Mouse (Mus musculus) macrophage (primary cell): ENCODE measurements at regions not wholly inside any gene's neighbourhood (a gene's known extent, or its start where the extent isn't known, plus 50 kb on each side); places are given as distances from the start of the nearest gene placed in this dataset.

Experiments
- H3K27ac ChIP-seq: fragments of 350-480 bp; formaldehyde crosslinking; 2 replicates; pipeline ENCODE4 v1.9.0; 2021
- H3K36me3 ChIP-seq: fragments of 350-480 bp; formaldehyde crosslinking; 2 replicates; pipeline ENCODE4 v1.9.0; 2021; ENCODE audit errors: inconsistent target
- H3K4me3 ChIP-seq: fragments of 350-480 bp; formaldehyde crosslinking; 2 replicates; pipeline ENCODE4 v1.9.0; 2021; ENCODE audit errors: inconsistent target
- H3K79me2 ChIP-seq: fragments of 350-480 bp; formaldehyde crosslinking; 2 replicates; pipeline ENCODE4 v1.9.0; 2021; ENCODE audit errors: inconsistent target
- WGBS: methylation state at CpG from one replicate; pipeline ENCODE4 v1.1.7; 2026; ENCODE audit warnings: inconsistent platforms; ENCODE audit not compliant: missing documents; 5-methylcytosine and 5-hydroxymethylcytosine counted together

- peak overlapping the region; percentile 64 for H3K27ac ChIP-seq
- H3K79me2 ChIP-seq = no peaks in the 10 kb centered on the region
- H3K36me3 ChIP-seq = no peaks in the 10 kb centered on the region
- H3K4me3 ChIP-seq = no peak overlapping the region
- 40% methylated on average over 2 of the region's 2 CpGs for WGBS
Observed at GRCm38 (mm10) chr16:24193945-24194344, 199.4 kb upstream of the Lpp start.

DNA sequence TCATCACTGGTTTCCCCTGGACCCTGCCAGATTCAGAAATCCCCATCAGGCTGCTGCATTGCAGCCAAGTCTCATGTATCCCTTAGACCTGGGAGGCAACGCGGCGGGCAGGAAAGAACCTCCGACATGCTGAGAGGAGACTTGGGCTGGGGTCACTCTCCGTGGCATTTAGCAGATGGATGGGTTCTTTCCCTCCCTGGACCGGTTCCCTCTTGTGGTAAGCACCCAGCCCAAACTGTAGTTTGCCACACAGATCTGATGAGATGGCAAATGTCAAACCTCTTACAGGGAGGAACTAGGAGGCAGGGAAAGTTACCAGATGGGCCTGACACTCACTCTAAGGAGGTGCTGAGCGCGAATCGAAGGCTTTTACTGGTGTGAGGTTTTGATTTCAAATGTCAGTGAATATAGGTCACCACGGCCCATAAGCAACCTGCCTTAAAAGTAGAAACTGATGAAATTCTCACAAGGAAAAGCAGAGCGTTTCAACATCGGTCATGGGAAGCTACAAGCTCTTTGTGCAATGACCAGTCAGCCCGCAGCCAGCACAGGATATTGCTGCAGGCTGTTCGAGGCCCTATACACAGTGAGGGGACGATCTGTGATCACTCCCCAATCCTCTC is 199.9 kb upstream of the Lpp start:
- 20% methylated on average over 15 of the region's 15 CpGs for WGBS
- no peaks in the 10 kb centered on the region for H3K79me2 ChIP-seq
- H3K27ac ChIP-seq = peak overlapping the region; percentile 64
- no peak overlapping the region for H3K4me3 ChIP-seq
- H3K36me3 ChIP-seq = no peaks in the 10 kb centered on the region

DNA sequence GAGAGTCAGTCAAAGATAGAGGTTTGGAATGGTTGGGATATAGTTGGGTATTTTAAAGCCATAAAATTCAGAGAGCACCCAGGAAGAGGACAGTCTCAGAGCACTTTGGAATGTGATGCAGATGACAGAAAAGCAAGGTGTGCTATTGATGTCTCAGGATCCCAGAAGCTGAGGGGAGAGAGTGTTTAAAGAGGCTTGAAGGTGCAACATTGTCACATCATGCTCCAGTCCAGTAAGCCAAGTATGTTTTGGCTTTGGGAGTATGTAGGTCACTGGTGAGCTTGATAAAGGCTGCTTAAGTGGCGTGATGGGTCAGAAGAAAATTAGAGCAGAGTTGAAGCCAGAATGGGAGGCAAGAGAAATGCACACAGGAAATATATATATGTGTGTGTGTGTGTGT is 201.3 kb upstream of the Lpp start:
- H3K27ac ChIP-seq = no peak overlapping the region
- H3K36me3 ChIP-seq = no peaks in the 10 kb centered on the region
- no peaks in the 10 kb centered on the region for H3K79me2 ChIP-seq
- WGBS = 100% methylated on average over 1 of the region's 1 CpGs
- no peak overlapping the region for H3K4me3 ChIP-seq

DNA sequence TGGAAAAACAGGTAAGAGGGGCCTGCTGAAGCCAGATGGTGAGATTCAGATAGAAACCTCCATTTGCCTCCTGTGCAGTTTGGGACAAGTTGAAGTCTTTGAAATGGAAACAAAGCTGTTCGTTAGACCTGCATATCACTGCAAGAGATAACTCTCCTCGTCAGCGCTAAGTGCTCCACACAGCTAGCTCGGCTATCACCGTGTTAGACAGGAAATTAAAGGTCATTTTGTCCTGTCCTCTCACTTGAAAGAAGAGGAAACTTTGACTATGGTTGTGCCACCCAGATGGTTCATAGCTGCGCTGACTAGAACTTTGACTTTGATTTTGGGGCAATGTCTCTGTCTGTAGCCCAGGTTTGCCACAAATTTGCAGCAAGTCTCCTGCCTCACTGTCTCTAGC is 198.5 kb upstream of the Bcl6 start:
- H3K79me2 ChIP-seq = no peaks in the 10 kb centered on the region
- WGBS = 87% methylated on average over 6 of the region's 6 CpGs
- no peak overlapping the region for H3K4me3 ChIP-seq
- H3K36me3 ChIP-seq = no peaks in the 10 kb centered on the region
- no peak overlapping the region for H3K27ac ChIP-seq

- H3K27ac ChIP-seq = no peak overlapping the region
- no peaks in the 10 kb centered on the region for H3K79me2 ChIP-seq
- 47% methylated on average over 6 of the region's 6 CpGs for WGBS
- H3K36me3 ChIP-seq = no peaks in the 10 kb centered on the region
- no peak overlapping the region for H3K4me3 ChIP-seq
Observed at GRCm38 (mm10) chr16:24185989-24186388, 197.3 kb upstream of the Bcl6 start.

GRCm38 (mm10) chr16:24184846-24185245 is 196.2 kb upstream of the Bcl6 start:
- Histone ChIP-seq H3K36me3 (no peaks in the 10 kb centered on the region), H3K4me3 (no peak overlapping the region), H3K79me2 (no peaks in the 10 kb centered on the region), H3K27ac (no peak overlapping the region)
- 54% methylated on average over 4 of the region's 4 CpGs for WGBS

DNA sequence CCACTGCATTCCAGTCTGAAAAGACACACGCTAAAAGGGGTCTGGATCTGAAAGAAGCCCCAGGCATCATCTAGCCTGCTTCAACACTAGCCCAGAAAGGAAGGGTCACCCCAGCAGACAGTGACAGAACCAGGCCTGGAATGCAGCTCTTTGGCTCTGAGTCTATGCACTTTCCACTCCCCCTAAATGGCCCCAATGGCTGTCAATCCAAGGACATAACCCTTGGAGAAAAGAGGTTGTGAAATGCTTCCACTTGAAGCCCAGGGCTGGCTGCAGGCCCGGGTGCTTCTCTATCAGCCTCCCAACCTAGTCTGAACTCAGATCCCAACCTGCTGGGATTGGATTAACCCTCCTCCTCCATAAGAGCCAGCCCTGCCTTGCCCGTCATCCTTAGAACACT is 194.6 kb upstream of the Bcl6 start:
- H3K4me3 ChIP-seq = no peak overlapping the region
- WGBS = 92% methylated on average over 3 of the region's 3 CpGs
- no peak overlapping the region for H3K27ac ChIP-seq
- H3K79me2 ChIP-seq = no peaks in the 10 kb centered on the region
- no peaks in the 10 kb centered on the region for H3K36me3 ChIP-seq

- no peaks in the 10 kb centered on the region for H3K79me2 ChIP-seq
- WGBS = 86% methylated on average over 3 of the region's 3 CpGs
- no peaks in the 10 kb centered on the region for H3K36me3 ChIP-seq
- H3K27ac ChIP-seq = no peak overlapping the region
- no peak overlapping the region for H3K4me3 ChIP-seq
Observed at GRCm38 (mm10) chr16:24181388-24181787, 192.7 kb upstream of the Bcl6 start.

GRCm38 (mm10) chr16:24180666-24181065 is 192.0 kb upstream of the Bcl6 start:
- WGBS = 86% methylated on average over 4 of the region's 5 CpGs
- Histone ChIP-seq H3K27ac (no peak overlapping the region), H3K36me3 (no peaks in the 10 kb centered on the region), H3K79me2 (no peaks in the 10 kb centered on the region), H3K4me3 (no peak overlapping the region)

- Histone ChIP-seq H3K36me3 (no peaks in the 10 kb centered on the region), H3K27ac (no peak overlapping the region), H3K4me3 (no peak overlapping the region), H3K79me2 (no peaks in the 10 kb centered on the region)
- 96% methylated on average over 2 of the region's 2 CpGs for WGBS
Observed at GRCm38 (mm10) chr16:24177564-24177963, 188.9 kb upstream of the Bcl6 start.

- WGBS = 96% methylated on average over 6 of the region's 7 CpGs
- no peaks in the 10 kb centered on the region for H3K79me2 ChIP-seq
- no peaks in the 10 kb centered on the region for H3K36me3 ChIP-seq
- H3K4me3 ChIP-seq = no peak overlapping the region
- no peak overlapping the region for H3K27ac ChIP-seq
Observed at GRCm38 (mm10) chr16:24177131-24177530, 188.5 kb upstream of the Bcl6 start.

DNA sequence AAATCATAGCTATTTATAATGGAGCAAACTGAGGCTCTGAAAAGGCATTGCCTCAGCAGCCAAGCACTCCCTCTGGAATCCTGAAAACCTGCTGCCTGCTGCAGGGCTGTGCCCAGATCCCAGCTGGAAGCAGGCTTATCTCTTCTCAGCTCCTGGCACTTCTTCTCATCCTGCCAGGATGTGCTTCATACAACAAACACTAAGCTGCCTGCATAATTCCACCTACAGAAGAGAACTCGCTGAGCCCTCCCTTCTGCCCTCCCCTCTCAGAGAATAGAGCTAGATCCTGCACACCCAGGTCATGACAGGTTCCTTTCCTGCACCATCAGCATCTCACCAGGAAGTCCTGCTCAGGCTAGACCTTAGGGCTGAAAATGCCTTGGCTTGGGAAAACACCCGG is 187.4 kb upstream of the Bcl6 start:
- Histone ChIP-seq H3K36me3 (no peaks in the 10 kb centered on the region), H3K4me3 (no peak overlapping the region), H3K27ac (no peak overlapping the region), H3K79me2 (no peaks in the 10 kb centered on the region)
- WGBS = 100% methylated on average over 2 of the region's 2 CpGs

DNA sequence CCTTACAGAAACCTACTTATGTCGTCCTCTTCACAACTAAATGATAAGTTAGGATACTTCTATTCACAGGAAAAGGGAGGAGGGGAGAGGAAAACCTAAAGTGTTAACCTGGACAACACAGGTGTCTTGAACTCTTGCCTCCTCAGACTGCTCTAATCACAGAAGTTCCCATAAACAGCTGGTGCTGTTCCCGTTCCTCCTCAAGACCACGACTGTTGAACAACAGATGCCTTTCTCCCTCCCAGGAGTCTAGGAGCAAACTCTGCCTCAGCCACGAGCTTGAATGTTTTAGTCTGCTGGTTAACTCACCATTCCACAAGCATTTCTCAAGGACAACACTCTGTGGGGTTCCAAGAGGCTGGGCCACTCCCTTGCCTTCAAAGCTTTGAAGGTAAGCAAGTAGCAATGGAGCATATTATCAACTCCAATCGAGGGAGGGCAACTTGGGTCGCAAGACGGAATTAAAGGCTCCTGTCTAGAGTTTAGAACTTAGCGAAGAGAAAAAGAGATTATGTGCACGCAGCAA is 186.6 kb upstream of the Bcl6 start:
- Histone ChIP-seq H3K36me3 (no peaks in the 10 kb centered on the region), H3K4me3 (no peak overlapping the region), H3K79me2 (no peaks in the 10 kb centered on the region), H3K27ac (no peak overlapping the region)
- WGBS = 88% methylated on average over 9 of the region's 9 CpGs

- 89% methylated on average over 3 of the region's 3 CpGs for WGBS
- no peaks in the 10 kb centered on the region for H3K36me3 ChIP-seq
Observed at GRCm38 (mm10) chr16:24174595-24174994, 185.9 kb upstream of the Bcl6 start.

GRCm38 (mm10) chr16:24173783-24174518 is 185.3 kb upstream of the Bcl6 start:
- H3K36me3 ChIP-seq = no peaks in the 10 kb centered on the region
- 85% methylated on average over 5 of the region's 5 CpGs for WGBS
- H3K4me3 ChIP-seq = no peak overlapping the region
- no peaks in the 10 kb centered on the region for H3K79me2 ChIP-seq
- no peak overlapping the region for H3K27ac ChIP-seq

More at GRCm38 (mm10) chr16:24174595-24174994, 185.9 kb upstream of the Bcl6 start:
- Histone ChIP-seq H3K4me3 (no peak overlapping the region), H3K27ac (no peak overlapping the region), H3K79me2 (no peaks in the 10 kb centered on the region)
